Mouse (Mus musculus) embryonic facial prominence, embryonic 11.5 days (tissue): Measurements from ENCODE around the gene Abcb6. TPM values are rescaled to one million over a fixed set of nuclear protein-coding genes. Genes with fewer than 3 reads are reported as not detected.

Source experiments
- ATAC-seq: fragments of 200-750 bp; cut with Nextera tagmentation; replicated peaks from 2 replicates; pipeline ENCODE4 v1.8.0; 2017; ENCODE audit warnings: low read depth; ENCODE audit not compliant: insufficient number of reproducible peaks, low FRiP score, low TSS enrichment
- DNase-seq: peaks from one replicate; pipeline ENCODE4 v3.0.0-alpha.2; 2015; ENCODE audit warnings: low spot score
- H3K27ac ChIP-seq: fragments of 300-500 bp; sonication (generic); replicated peaks from 2 replicates; pipeline ENCODE4 v1.5.1; 2014; ENCODE audit warnings: mild to moderate bottlenecking, low read depth, low read length, control low read depth
- H3K27me3 ChIP-seq: fragments of 300-500 bp; sonication (generic); 2 replicates; pipeline ENCODE4 v1.6.1; 2014; ENCODE audit warnings: mild to moderate bottlenecking, low read length, moderate library complexity, mixed read lengths; ENCODE audit not compliant: control insufficient read depth, insufficient read depth
- H3K36me3 ChIP-seq: fragments of 300-500 bp; sonication (generic); replicated peaks from 2 replicates; pipeline ENCODE4 v1.6.1; 2014; ENCODE audit warnings: low read depth, mild to moderate bottlenecking, low read length, moderate library complexity, mixed read lengths; ENCODE audit not compliant: control insufficient read depth, insufficient read depth
- H3K4me1 ChIP-seq: fragments of 300-500 bp; sonication (generic); 2 replicates; pipeline ENCODE4 v1.6.1; 2014; ENCODE audit warnings: low read length, mixed read lengths; ENCODE audit not compliant: control insufficient read depth, insufficient read depth
- H3K4me2 ChIP-seq: fragments of 300-500 bp; sonication (generic); 2 replicates; pipeline ENCODE4 v1.6.1; 2014; ENCODE audit warnings: low read depth, mild to moderate bottlenecking, control low read depth, low read length, moderate library complexity
- H3K4me3 ChIP-seq: fragments of 300-500 bp; sonication (generic); 2 replicates; pipeline ENCODE4 v1.5.1; 2014; ENCODE audit warnings: low read depth, low read length, control low read depth
- H3K9ac ChIP-seq: fragments of 300-500 bp; sonication (generic); replicated peaks from 2 replicates; pipeline ENCODE4 v1.6.1; 2014; ENCODE audit warnings: mild to moderate bottlenecking, control low read depth, low read length
- H3K9me3 ChIP-seq: fragments of 300-500 bp; sonication (generic); replicated peaks from 2 replicates; pipeline ENCODE4 v1.6.1; 2016; ENCODE audit warnings: mild to moderate bottlenecking, low read length, inconsistent platforms, mixed read lengths; ENCODE audit not compliant: control insufficient read depth
- WGBS: fragments of 180-500 bp; shearing (Covaris S2); extraction: QIAGEN DNeasy Blood & Tissue Kit; methylation state at CpG from one replicate; pipeline ENCODE4 v1.1.7; 2014; 5-methylcytosine and 5-hydroxymethylcytosine counted together
- microRNA-seq: library from miRNA; unstranded; fragments of <30 nt; microRNA quantifications from one replicate; pipeline ENCODE4, GENCODE M21; 2016; ENCODE audit warnings: borderline number of aligned reads
- polyA plus RNA-seq: library from polyadenylated mRNA; unstranded; fragments of >200 nt; fragmentation: Nextera tagmentation; extraction: Ambion mirVana; gene quantifications from 2 replicates; pipeline ENCODE4 v1.2.1, GENCODE M21; 2014

Abcb6 gene
- polyA plus RNA-seq, 1 experiment from 2014 or later, result 24.4 TPM

- ATAC-seq, result no peak
- Histone ChIP-seq H3K4me1 (no peaks in the 10 kb centered on the region; the same call in 1 of the 2 replicates), H3K4me3 (no peak overlapping the region), H3K27ac (no peak overlapping the region), H3K27me3 (no peaks in the 10 kb centered on the region), H3K9me3 (no peaks in the 10 kb centered on the region), H3K4me2 (no peak overlapping the region), H3K9ac (no peak overlapping the region), H3K36me3 (no peaks in the 10 kb centered on the region)
- DNase-seq, result no peak
- 88% methylated on average over 3 of the region's 3 CpGs for WGBS
Measured at GRCm38 (mm10) chr1:75122211-75122610, 58.0 kb downstream of the Abcb6 start.

Small RNAs within 50 kb of the gene (microRNA-seq; reads per million reads assigned to microRNA genes)
- gene Gm27943, result not detected

Other genes starting within 250 kb of the Abcb6 start
- 0.06 TPM in 1 of 2 replicates, not detected in the other for gene Cfap65, start 244.8 kb downstream of the Abcb6 start, polyA plus RNA-seq
- gene Ihh, start 228.7 kb downstream of the Abcb6 start, polyA plus RNA-seq, result 0.32 TPM in 1 of 2 replicates, not detected in the other
- gene Nhej1, start 55.2 kb downstream of the Abcb6 start, polyA plus RNA-seq, result 12.0 and 12.5 TPM in 2 replicates
- 0.10 and 0.18 TPM in 2 replicates for gene Slc23a3, start 46.5 kb downstream of the Abcb6 start, polyA plus RNA-seq
- gene Cnppd1, start 37.7 kb downstream of the Abcb6 start, polyA plus RNA-seq, result 33.8 and 37.2 TPM in 2 replicates
- gene Retreg2, start 37.6 kb downstream of the Abcb6 start, polyA plus RNA-seq, result 27.7 and 38.0 TPM in 2 replicates
- gene Zfand2b, start 11.7 kb downstream of the Abcb6 start, polyA plus RNA-seq, result 33.9 and 36.0 TPM in 2 replicates
- 16.8 TPM in 2 replicates for gene Ankzf1, start 11.8 kb upstream of the Abcb6 start, polyA plus RNA-seq
- 12.9 and 17.1 TPM in 2 replicates for gene Atg9a, start 11.8 kb upstream of the Abcb6 start, polyA plus RNA-seq
- 14.1 and 15.0 TPM in 2 replicates for gene Glb1l, start 30.4 kb upstream of the Abcb6 start, polyA plus RNA-seq
- gene Stk16, start 30.4 kb upstream of the Abcb6 start, polyA plus RNA-seq, result 117 and 123 TPM in 2 replicates
- gene Tuba4a, start 39.5 kb upstream of the Abcb6 start, polyA plus RNA-seq, result 17.3 and 18.9 TPM in 2 replicates
- not detected in 2 replicates for gene A630095N17Rik, start 51.7 kb upstream of the Abcb6 start, polyA plus RNA-seq
- gene Dnajb2, start 56.0 kb upstream of the Abcb6 start, polyA plus RNA-seq, result 13.8 and 17.2 TPM in 2 replicates
- gene Ptprn, start 84.1 kb upstream of the Abcb6 start, polyA plus RNA-seq, result 1.4 and 1.5 TPM in 2 replicates
- gene Resp18, start 98.0 kb upstream of the Abcb6 start, polyA plus RNA-seq, result 4.9 and 5.8 TPM in 2 replicates
- gene Dnpep, start 137.6 kb upstream of the Abcb6 start, polyA plus RNA-seq, result 123 and 146 TPM in 2 replicates
- gene Des, start 179.9 kb upstream of the Abcb6 start, polyA plus RNA-seq, result 6.9 and 9.9 TPM in 2 replicates
- 16.7 and 19.9 TPM in 2 replicates for gene Speg, start 194.9 kb upstream of the Abcb6 start, polyA plus RNA-seq